Mouse (Mus musculus): Measurements from ENCODE around the gene Mprip. TPM values are rescaled to one million over a fixed set of nuclear protein-coding genes. Genes with fewer than 3 reads are reported as not detected.

Gene Mprip
- polyA plus RNA-seq, 2 experiments: 87.1 to 122 TPM

DNA sequence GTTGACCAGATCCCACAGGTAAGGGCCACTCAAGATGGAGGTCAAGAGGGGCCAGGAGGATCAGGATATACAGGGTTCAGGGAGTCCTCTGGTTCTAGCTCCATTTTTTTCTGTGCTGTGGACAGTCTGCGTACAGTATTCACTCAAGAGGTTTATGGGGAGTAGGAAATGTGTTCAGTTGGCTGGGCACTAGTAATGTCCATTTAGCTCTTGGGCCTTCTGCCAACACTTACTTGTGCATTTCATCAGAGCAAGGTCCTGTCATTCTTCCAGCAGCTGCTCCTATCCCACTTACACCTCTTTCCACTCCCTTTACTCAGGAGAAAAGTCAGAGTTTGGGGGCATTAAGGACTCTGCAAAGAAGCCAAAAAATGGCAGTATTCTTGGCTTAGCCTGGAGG lies 33.4 kb downstream of the Mprip start:
- WGBS: 93% methylated on average over 1 of the region's 1 CpGs
- Histone ChIP-seq H3K27me3 (ENCODE audit: control insufficient read depth, insufficient read depth, low read length) (no peaks in the 10 kb centered on the region), H3K9me3 (ENCODE audit: control insufficient read depth, low read length) (no peaks in the 10 kb centered on the region), H3K4me3 (replicated peaks; ENCODE audit: low read length) (no peak overlapping the region), H3K27ac (replicated peaks; ENCODE audit: low read depth, low read length) (no peak overlapping the region), H3K36me3 (ENCODE audit: control insufficient read depth, insufficient read depth, low read length) (peaks cover 31% of the 10 kb centered on the region), H3K9ac (ENCODE audit: low read depth, low read length, severe bottlenecking) (no peak overlapping the region), H3K4me2 (replicated peaks; ENCODE audit: low read depth, low read length, severe bottlenecking) (no peak overlapping the region), H3K4me1 (ENCODE audit: control insufficient read depth, insufficient read depth, low read length) (peaks cover 7% of the 10 kb centered on the region; the same call in 1 of the 2 replicates)
- no peak for TF ChIP-seq POLR2A (IDR thresholded peaks at IDR 0.05; ENCODE audit: borderline replicate concordance, extremely low read depth, insufficient read depth, insufficient read length)
- no peak for ATAC-seq (ENCODE audit: low FRiP score, low read depth)
- DNase-seq (ENCODE audit: low spot score): peak; percentile 16

DNA sequence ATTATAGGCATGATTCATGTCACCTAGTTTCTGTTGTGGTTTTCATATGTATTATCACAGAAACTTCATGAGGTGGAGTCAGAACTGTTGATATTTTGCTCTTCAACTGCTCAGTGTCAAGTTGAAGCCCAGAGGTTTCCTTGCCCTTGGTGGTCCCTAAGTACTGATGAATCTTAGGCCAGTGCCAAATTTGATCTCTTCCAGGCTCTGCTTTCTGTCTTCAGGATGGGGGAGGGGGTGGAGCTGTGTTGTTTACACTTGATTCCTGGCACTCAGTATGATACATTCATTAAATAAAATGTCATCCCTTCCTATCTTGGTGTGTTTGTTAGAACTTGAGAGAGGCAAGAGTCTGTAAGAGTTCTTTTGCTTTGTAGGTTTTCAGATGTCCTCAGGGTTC lies 34.4 kb downstream of the Mprip start:
- H3K36me3 ChIP-seq (ENCODE audit: control insufficient read depth, insufficient read depth, low read length): peaks cover 37% of the 10 kb centered on the region
- DNase-seq (ENCODE audit: low spot score) (no peak), ATAC-seq (ENCODE audit: low FRiP score, low read depth) (no peak)
- H3K27ac ChIP-seq (replicated peaks; ENCODE audit: low read depth, low read length): no peak overlapping the region
- H3K4me2 ChIP-seq (replicated peaks; ENCODE audit: low read depth, low read length, severe bottlenecking): no peak overlapping the region
- peaks cover 7% of the 10 kb centered on the region; the same call in 1 of the 2 replicates for H3K4me1 ChIP-seq (ENCODE audit: control insufficient read depth, insufficient read depth, low read length)
- no peak overlapping the region for H3K9ac ChIP-seq (ENCODE audit: low read depth, low read length, severe bottlenecking)
- no peaks in the 10 kb centered on the region for H3K9me3 ChIP-seq (ENCODE audit: control insufficient read depth, low read length)
- H3K4me3 ChIP-seq (replicated peaks; ENCODE audit: low read length): no peak overlapping the region
- no peak for TF ChIP-seq POLR2A (IDR thresholded peaks at IDR 0.05; ENCODE audit: borderline replicate concordance, extremely low read depth, insufficient read depth, insufficient read length)
- no peaks in the 10 kb centered on the region for H3K27me3 ChIP-seq (ENCODE audit: control insufficient read depth, insufficient read depth, low read length)

DNA sequence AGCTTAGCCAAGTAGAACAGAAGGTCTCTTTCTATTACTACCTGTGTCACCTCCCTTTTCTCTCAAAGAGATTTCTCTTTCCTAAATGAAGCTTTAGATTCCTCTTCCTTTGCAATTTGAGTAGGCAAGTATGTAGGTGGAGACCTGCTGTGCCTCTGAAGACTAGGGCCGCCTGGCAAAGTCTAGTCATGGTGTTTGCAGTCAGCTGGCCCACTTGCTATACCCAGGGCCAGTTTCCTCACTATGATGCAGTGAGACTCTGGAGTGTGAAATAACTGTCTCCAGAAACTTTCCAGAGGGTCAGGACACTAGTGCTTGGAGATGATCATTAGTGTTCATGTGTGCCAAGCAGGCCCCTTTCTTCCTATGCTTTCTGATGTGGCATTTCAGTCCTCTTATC lies 36.5 kb downstream of the Mprip start:
- Histone ChIP-seq H3K4me2 (replicated peaks; ENCODE audit: low read depth, low read length, severe bottlenecking) (no peak overlapping the region), H3K9me3 (ENCODE audit: control insufficient read depth, low read length) (no peaks in the 10 kb centered on the region), H3K27me3 (ENCODE audit: control insufficient read depth, insufficient read depth, low read length) (no peaks in the 10 kb centered on the region), H3K9ac (ENCODE audit: low read depth, low read length, severe bottlenecking) (no peak overlapping the region), H3K4me1 (ENCODE audit: control insufficient read depth, insufficient read depth, low read length) (peaks cover 7% of the 10 kb centered on the region; the same call in 1 of the 2 replicates), H3K4me3 (replicated peaks; ENCODE audit: low read length) (no peak overlapping the region), H3K36me3 (ENCODE audit: control insufficient read depth, insufficient read depth, low read length) (peaks cover 46% of the 10 kb centered on the region), H3K27ac (replicated peaks; ENCODE audit: low read depth, low read length) (no peak overlapping the region)
- ATAC-seq (ENCODE audit: low FRiP score, low read depth) (no peak), DNase-seq (ENCODE audit: low spot score) (no peak)
- no peak for TF ChIP-seq POLR2A (IDR thresholded peaks at IDR 0.05; ENCODE audit: borderline replicate concordance, extremely low read depth, insufficient read depth, insufficient read length)
- WGBS: 92% methylated on average over 1 of the region's 1 CpGs

DNA sequence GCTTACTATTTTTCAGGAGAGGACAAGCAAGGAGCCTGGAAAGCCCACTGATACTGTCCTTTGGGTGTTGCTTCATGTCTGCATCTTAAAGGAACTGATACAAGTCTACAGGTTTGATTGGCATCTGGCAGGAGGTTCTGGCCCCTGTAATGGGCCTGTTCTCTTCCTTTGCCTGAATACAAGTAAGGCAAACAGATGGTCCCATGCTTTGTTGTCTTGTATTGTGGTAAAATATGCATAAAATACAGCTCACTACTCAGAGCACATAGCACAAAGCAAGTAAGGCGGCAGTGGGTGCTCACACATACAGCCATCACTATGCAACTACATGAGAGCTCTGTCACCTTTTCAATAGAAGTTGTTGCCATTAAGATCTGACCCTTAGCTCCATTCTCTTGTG lies 39.7 kb downstream of the Mprip start:
- TF ChIP-seq POLR2A (IDR thresholded peaks at IDR 0.05; ENCODE audit: borderline replicate concordance, extremely low read depth, insufficient read depth, insufficient read length): no peak
- no peak for DNase-seq (ENCODE audit: low spot score)
- ATAC-seq (ENCODE audit: low FRiP score, low read depth): no peak
- no peak overlapping the region for H3K9ac ChIP-seq (ENCODE audit: low read depth, low read length, severe bottlenecking)
- H3K36me3 ChIP-seq (ENCODE audit: control insufficient read depth, insufficient read depth, low read length): peaks cover 46% of the 10 kb centered on the region
- H3K27me3 ChIP-seq (ENCODE audit: control insufficient read depth, insufficient read depth, low read length): no peaks in the 10 kb centered on the region
- H3K4me2 ChIP-seq (replicated peaks; ENCODE audit: low read depth, low read length, severe bottlenecking): no peak overlapping the region
- no peak overlapping the region for H3K4me3 ChIP-seq (replicated peaks; ENCODE audit: low read length)
- no peaks in the 10 kb centered on the region for H3K4me1 ChIP-seq (ENCODE audit: control insufficient read depth, insufficient read depth, low read length)
- no peak overlapping the region for H3K27ac ChIP-seq (replicated peaks; ENCODE audit: low read depth, low read length)
- no peaks in the 10 kb centered on the region for H3K9me3 ChIP-seq (ENCODE audit: control insufficient read depth, low read length)
- WGBS: 100% methylated on average over 1 of the region's 1 CpGs

- no peak overlapping the region for H3K4me3 ChIP-seq (replicated peaks; ENCODE audit: low read length)
- DNase-seq (ENCODE audit: low spot score): no peak
- no peaks in the 10 kb centered on the region for H3K9me3 ChIP-seq (ENCODE audit: control insufficient read depth, low read length)
- H3K4me2 ChIP-seq (replicated peaks; ENCODE audit: low read depth, low read length, severe bottlenecking): no peak overlapping the region
- ATAC-seq (ENCODE audit: low FRiP score, low read depth): no peak
- no peak overlapping the region for H3K9ac ChIP-seq (ENCODE audit: low read depth, low read length, severe bottlenecking)
- H3K27me3 ChIP-seq (ENCODE audit: control insufficient read depth, insufficient read depth, low read length): no peaks in the 10 kb centered on the region
- TF ChIP-seq POLR2A (IDR thresholded peaks at IDR 0.05; ENCODE audit: borderline replicate concordance, extremely low read depth, insufficient read depth, insufficient read length): no peak
- no peak overlapping the region for H3K27ac ChIP-seq (replicated peaks; ENCODE audit: low read depth, low read length)
- peaks cover 14% of the 10 kb centered on the region for H3K36me3 ChIP-seq (ENCODE audit: control insufficient read depth, insufficient read depth, low read length)
- WGBS: 95% methylated on average over 2 of the region's 2 CpGs
- peaks cover 11% of the 10 kb centered on the region; the same call in 1 of the 2 replicates for H3K4me1 ChIP-seq (ENCODE audit: control insufficient read depth, insufficient read depth, low read length)
Observed at GRCm38 (mm10) chr11:59705113-59705512, 44.0 kb downstream of the Mprip start.

GRCm38 (mm10) chr11:59707481-59707880 lies 46.4 kb downstream of the Mprip start:
- no peak for TF ChIP-seq POLR2A (IDR thresholded peaks at IDR 0.05; ENCODE audit: borderline replicate concordance, extremely low read depth, insufficient read depth, insufficient read length)
- ATAC-seq (ENCODE audit: low FRiP score, low read depth) (no peak), DNase-seq (ENCODE audit: low spot score) (no peak)
- Histone ChIP-seq H3K36me3 (ENCODE audit: control insufficient read depth, insufficient read depth, low read length) (peaks cover 2% of the 10 kb centered on the region; the same call in 1 of the 2 replicates), H3K27ac (replicated peaks; ENCODE audit: low read depth, low read length) (peak overlapping the region; percentile 50), H3K4me2 (replicated peaks; ENCODE audit: low read depth, low read length, severe bottlenecking) (no peak overlapping the region), H3K9ac (ENCODE audit: low read depth, low read length, severe bottlenecking) (no peak overlapping the region), H3K9me3 (ENCODE audit: control insufficient read depth, low read length) (no peaks in the 10 kb centered on the region), H3K4me3 (replicated peaks; ENCODE audit: low read length) (no peak overlapping the region), H3K4me1 (ENCODE audit: control insufficient read depth, insufficient read depth, low read length) (peaks cover 11% of the 10 kb centered on the region; the same call in 1 of the 2 replicates), H3K27me3 (ENCODE audit: control insufficient read depth, insufficient read depth, low read length) (no peaks in the 10 kb centered on the region)
- WGBS: 63% methylated on average over 2 of the region's 2 CpGs
